Mouse (Mus musculus) liver, embryonic 14.5 days (tissue): ENCODE measurements at regions not wholly inside any gene's neighbourhood (a gene's known extent, or its start where the extent isn't known, plus 50 kb on each side); places are given as distances from the start of the nearest gene placed in this dataset.

Experiments
- ATAC-seq: fragments of 200-750 bp; cut with Nextera tagmentation; 2 replicates; pipeline ENCODE4 v1.8.0; 2017; ENCODE audit warnings: moderate number of reproducible peaks, mild to moderate bottlenecking, moderate library complexity; ENCODE audit not compliant: insufficient read depth
- DNase-seq, 3 experiments: peaks; one replicate each; pipeline ENCODE4 v3.0.0-alpha.2; 2012 to 2013; ENCODE audit warnings: low read depth in 3 of 3, low spot score in 3 of 3
- H3K27ac ChIP-seq: fragments of 300-500 bp; sonication (generic); 2 replicates; pipeline ENCODE4 v1.5.1; 2014; ENCODE audit warnings: moderate library complexity, mild to moderate bottlenecking, control low read depth, inconsistent platforms
- H3K27me3 ChIP-seq: fragments of 300-500 bp; sonication (generic); 2 replicates; pipeline ENCODE4 v1.6.1; 2014; ENCODE audit warnings: mild to moderate bottlenecking, low read length, moderate library complexity; ENCODE audit not compliant: control insufficient read depth, insufficient read depth
- H3K36me3 ChIP-seq: fragments of 300-500 bp; sonication (generic); replicated peaks from 2 replicates; pipeline ENCODE4 v1.6.1; 2014; ENCODE audit warnings: low read depth; ENCODE audit not compliant: control insufficient read depth, insufficient read depth
- H3K4me1 ChIP-seq, 2 experiments: fragments of 200-500 bp in 1 of 2; fragments of 300-500 bp in 1 of 2; sonication (generic) in 1 of 2; replicated peaks; 2 replicates each; pipeline ENCODE4 v1.6.1; 2012 to 2014; ENCODE audit warnings: antibody characterized with exemption in 1 of 2, inconsistent platforms in 1 of 2, low read length in 1 of 2; ENCODE audit not compliant: control insufficient read depth in 2 of 2, insufficient read depth in 2 of 2
- H3K4me2 ChIP-seq: fragments of 300-500 bp; sonication (generic); 2 replicates; pipeline ENCODE4 v1.6.1; 2014; ENCODE audit warnings: low read depth, mild to moderate bottlenecking, control low read depth, moderate library complexity
- H3K4me3 ChIP-seq, 2 experiments: fragments of 200-500 bp in 1 of 2; fragments of 300-500 bp in 1 of 2; sonication (generic) in 1 of 2; 2 replicates each; pipeline ENCODE4 v1.5.1; 2012 to 2014; ENCODE audit warnings: low read depth in 2 of 2, low read length in 2 of 2, mild to moderate bottlenecking in 2 of 2, control low read depth in 1 of 2, inconsistent platforms in 1 of 2, moderate library complexity in 1 of 2; ENCODE audit not compliant: insufficient read depth in 1 of 2
- H3K9ac ChIP-seq: fragments of 300-500 bp; sonication (generic); replicated peaks from 2 replicates; pipeline ENCODE4 v1.6.1; 2014; ENCODE audit warnings: mild to moderate bottlenecking, control low read depth, moderate library complexity
- H3K9me3 ChIP-seq: fragments of 300-500 bp; sonication (generic); 2 replicates; pipeline ENCODE4 v1.6.1; 2016; ENCODE audit warnings: low read length, mixed read lengths; ENCODE audit not compliant: control insufficient read depth
- CTCF ChIP-seq: IDR thresholded peaks from 2 replicates; pipeline ENCODE4 v1.5.1; 2016; ENCODE audit warnings: antibody characterized with exemption, low read depth, control low read depth
- EP300 ChIP-seq: IDR thresholded peaks from 2 replicates; pipeline ENCODE4 v1.6.1; 2016; ENCODE audit warnings: antibody characterized with exemption, low read depth
- WGBS: fragments of 180-500 bp; shearing (Covaris S2); extraction: QIAGEN DNeasy Blood & Tissue Kit; methylation state at CpG from one replicate; pipeline ENCODE4 v1.1.7; 2014; ENCODE audit not compliant: insufficient replicate concordance; 5-methylcytosine and 5-hydroxymethylcytosine counted together

DNA sequence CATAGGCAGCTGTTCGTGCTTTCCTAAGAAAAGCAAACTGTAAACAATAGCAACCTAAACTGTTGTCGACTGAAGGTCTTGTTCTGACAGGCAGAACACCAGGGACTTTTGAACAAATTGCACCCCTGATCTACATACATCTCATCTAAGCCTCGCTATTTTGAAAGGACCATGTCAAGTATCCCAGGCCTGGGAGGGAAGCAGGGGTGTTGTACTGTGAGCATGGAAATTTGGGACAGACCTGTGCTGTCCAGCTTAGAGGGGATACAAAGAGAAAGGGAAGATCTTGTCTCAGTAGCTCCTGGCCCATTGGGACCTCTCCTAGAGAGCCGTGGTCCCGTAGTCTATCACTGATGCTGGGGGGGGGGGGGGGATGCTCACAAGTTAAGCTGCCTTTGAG lies 74.3 kb downstream of the Rps29 start:
- H3K4me3 ChIP-seq: no peak overlapping the region
- no peak overlapping the region for H3K27ac ChIP-seq
- ATAC-seq: no peak
- H3K27me3 ChIP-seq: no peaks in the 10 kb centered on the region
- H3K4me2 ChIP-seq: no peak overlapping the region
- H3K9ac ChIP-seq: no peak overlapping the region
- TF ChIP-seq CTCF (no peak), EP300 (no peak)
- WGBS: 68% methylated on average over 5 of the region's 5 CpGs
- no peaks in the 10 kb centered on the region for H3K9me3 ChIP-seq
- no peaks in the 10 kb centered on the region for H3K4me1 ChIP-seq
- DNase-seq: no peak
- H3K36me3 ChIP-seq: no peaks in the 10 kb centered on the region

DNA sequence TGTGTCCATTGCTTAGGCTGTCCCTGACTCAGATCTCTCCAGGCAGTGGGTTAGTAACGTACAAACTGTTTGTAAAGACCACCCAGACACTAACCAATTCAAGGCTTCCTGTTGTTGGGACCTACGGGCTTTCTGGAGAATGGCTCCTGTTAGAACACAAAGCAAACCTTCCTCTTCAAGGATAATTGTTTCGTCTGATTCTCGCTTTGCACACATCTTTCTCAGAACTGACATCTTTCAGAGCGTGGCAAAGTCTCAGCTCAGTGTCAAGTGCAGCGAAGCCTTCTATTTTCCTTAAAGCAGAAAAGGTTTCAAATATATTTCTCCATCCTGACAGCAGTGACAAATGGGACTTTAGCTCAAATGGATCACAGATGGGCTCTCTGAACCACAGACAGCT lies 76.9 kb downstream of the Rps29 start:
- no peak overlapping the region for H3K27ac ChIP-seq
- no peak overlapping the region for H3K4me2 ChIP-seq
- no peak for DNase-seq
- no peaks in the 10 kb centered on the region for H3K9me3 ChIP-seq
- 41% methylated on average over 6 of the region's 6 CpGs for WGBS
- no peaks in the 10 kb centered on the region for H3K27me3 ChIP-seq
- TF ChIP-seq EP300: no peak
- no peak for TF ChIP-seq CTCF
- no peaks in the 10 kb centered on the region for H3K36me3 ChIP-seq
- H3K9ac ChIP-seq: no peak overlapping the region
- H3K4me3 ChIP-seq: no peak overlapping the region
- H3K4me1 ChIP-seq: no peaks in the 10 kb centered on the region
- ATAC-seq: no peak

DNA sequence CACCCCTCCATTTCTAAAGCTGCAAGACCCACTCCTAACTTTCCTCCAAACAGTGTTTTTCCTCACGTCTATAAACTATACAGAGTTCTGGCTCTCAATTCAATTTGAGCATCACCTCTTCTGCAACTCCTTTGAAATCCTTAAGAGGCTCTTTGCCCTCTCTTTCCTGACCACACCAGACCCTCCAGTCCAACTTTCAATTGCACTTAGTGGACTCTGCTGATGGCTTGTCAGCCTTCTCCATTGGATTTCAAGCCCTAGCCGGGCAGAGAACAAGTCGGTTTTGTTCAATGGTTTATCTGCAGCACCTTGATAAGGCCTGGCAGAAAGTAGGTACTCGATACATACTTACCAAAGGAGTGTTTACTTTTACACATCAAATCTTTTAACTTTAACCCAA lies 119.4 kb downstream of the Rps29 start:
- DNase-seq (no peak), ATAC-seq (no peak)
- Histone ChIP-seq H3K36me3 (no peaks in the 10 kb centered on the region), H3K9ac (no peak overlapping the region), H3K27me3 (no peaks in the 10 kb centered on the region), H3K4me2 (no peak overlapping the region), H3K4me3 (no peak overlapping the region), H3K4me1 (no peaks in the 10 kb centered on the region), H3K9me3 (no peaks in the 10 kb centered on the region), H3K27ac (no peak overlapping the region)
- TF ChIP-seq CTCF (no peak), EP300 (no peak)
- WGBS: 48% methylated on average over 4 of the region's 4 CpGs

DNA sequence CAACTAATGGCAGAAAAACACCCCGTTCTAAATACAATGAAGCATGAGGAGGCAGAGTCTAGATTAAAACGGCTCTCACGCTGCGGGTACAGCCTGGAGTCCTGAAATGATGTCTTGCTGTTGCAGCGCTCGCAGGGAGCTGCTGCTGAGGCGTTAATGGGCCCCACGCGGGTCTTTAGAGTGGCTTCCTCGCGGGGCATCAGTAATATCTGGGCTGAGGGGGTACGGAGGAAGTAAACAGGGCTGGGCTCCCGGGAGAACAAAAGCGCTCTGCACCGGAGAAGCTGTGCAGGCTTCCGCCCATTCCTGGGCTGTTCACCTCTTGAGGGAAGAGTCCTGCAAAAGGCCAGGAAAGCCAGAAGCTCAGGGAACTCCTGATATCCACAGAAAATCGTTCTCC lies 135.4 kb downstream of the Rps29 start:
- Histone ChIP-seq H3K9me3 (no peaks in the 10 kb centered on the region), H3K4me3 (no peak overlapping the region), H3K4me1 (no peaks in the 10 kb centered on the region), H3K9ac (no peak overlapping the region), H3K27ac (no peak overlapping the region), H3K4me2 (no peak overlapping the region), H3K36me3 (no peaks in the 10 kb centered on the region), H3K27me3 (no peaks in the 10 kb centered on the region)
- WGBS: 34% methylated on average over 17 of the region's 17 CpGs
- ATAC-seq: no peak
- no peak for DNase-seq
- TF ChIP-seq CTCF: no peak
- no peak for TF ChIP-seq EP300

GRCm38 (mm10) chr12:69016705-69017306 lies 142.2 kb downstream of the Rps29 start:
- 68% methylated on average over 7 of the region's 7 CpGs for WGBS
- no peak overlapping the region for H3K9ac ChIP-seq
- no peaks in the 10 kb centered on the region for H3K27me3 ChIP-seq
- no peaks in the 10 kb centered on the region for H3K36me3 ChIP-seq
- DNase-seq (no peak), ATAC-seq (no peak)
- TF ChIP-seq EP300 (no peak), CTCF (no peak)
- no peak overlapping the region for H3K4me2 ChIP-seq
- no peaks in the 10 kb centered on the region for H3K4me1 ChIP-seq
- H3K4me3 ChIP-seq: no peak overlapping the region
- no peaks in the 10 kb centered on the region for H3K9me3 ChIP-seq
- no peak overlapping the region for H3K27ac ChIP-seq
